Mouse (Mus musculus) cerebellum, adult 9-11 months (tissue): ENCODE results near the gene Gpr160.

Source experiments
- DNase-seq: peaks from one replicate; pipeline ENCODE4 v3.0.0; 2022

Gpr160 gene

DNA sequence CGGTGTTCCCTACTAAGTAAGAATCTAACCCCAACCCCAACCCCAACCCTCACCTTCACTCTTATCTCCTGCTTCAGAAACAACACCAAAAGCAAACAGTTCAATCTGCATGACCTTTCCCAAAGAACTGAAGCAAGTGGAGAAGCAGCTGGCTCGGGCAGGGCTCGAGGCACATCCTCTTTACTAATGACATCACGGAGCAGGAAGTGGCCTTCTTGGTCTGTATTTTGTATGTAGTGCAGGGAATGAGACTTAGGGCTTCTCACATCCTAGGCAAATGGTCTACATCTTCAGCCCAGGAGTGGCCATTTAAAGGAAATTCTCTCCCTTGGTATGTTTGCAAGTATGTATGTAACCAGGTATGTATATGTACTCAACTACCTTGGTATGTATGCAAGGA lies 61.4 kb downstream of the Gpr160 start:
- DNase-seq = no peak

DNA sequence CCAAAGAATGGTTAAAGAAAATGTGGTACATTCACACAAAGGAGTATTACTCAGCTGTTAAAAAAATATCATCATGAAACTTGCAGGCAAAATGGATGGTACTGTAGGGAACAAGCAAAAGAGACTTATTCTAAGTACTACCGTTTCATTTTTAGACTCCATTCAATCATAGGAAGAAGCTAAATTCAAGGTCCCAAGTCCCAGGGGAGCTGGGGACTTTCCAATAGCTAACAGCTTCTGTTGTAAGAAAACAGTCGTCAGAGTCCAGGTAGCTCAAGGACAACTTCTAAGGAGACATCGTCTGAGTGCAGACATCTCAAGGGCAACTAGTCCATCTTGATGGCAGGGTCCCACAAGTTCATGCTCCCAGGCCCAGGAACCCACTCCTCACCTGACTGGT lies 71.9 kb downstream of the Gpr160 start:
- no peak for DNase-seq

- DNase-seq = no peak
These were observed 74.1 kb downstream of the Gpr160 start for GRCm38 (mm10) chr3:30929828-30930227.

- no peak for DNase-seq
These were observed 78.6 kb downstream of the Gpr160 start for GRCm38 (mm10) chr3:30934384-30934783.
